Mouse (Mus musculus) ES-E14 (cell line): Measurements from ENCODE around the gene Rpl9-ps6. TPM values are rescaled to one million over a fixed set of nuclear protein-coding genes. Genes with fewer than 3 reads are reported as not detected.

Source experiments
- DNase-seq: peaks from one replicate; pipeline ENCODE4 v3.0.0-alpha.2; 2013; ENCODE audit warnings: low read depth, low spot score
- H3K27ac ChIP-seq: 2 replicates; pipeline ENCODE4 v1.5.1; 2012; ENCODE audit warnings: low read depth, mild to moderate bottlenecking, low read length, moderate library complexity, mixed read lengths; ENCODE audit not compliant: poor library complexity, insufficient read depth, severe bottlenecking
- H3K36me3 ChIP-seq: 2 replicates; pipeline ENCODE4 v1.6.1; 2012; ENCODE audit warnings: mild to moderate bottlenecking, low read length, moderate library complexity, mixed read lengths; ENCODE audit not compliant: control insufficient read depth, poor library complexity, insufficient read depth, severe bottlenecking
- H3K4me1 ChIP-seq, 2 experiments: fragments of 150-350 bp in 1 of 2; sonication (generic) in 1 of 2; 2 replicates each; pipeline ENCODE4 v1.6.1; 2012; ENCODE audit warnings: low read length in 2 of 2, mild to moderate bottlenecking in 1 of 2, mixed read lengths in 1 of 2; ENCODE audit not compliant: control insufficient read depth in 2 of 2, insufficient read depth in 2 of 2, poor library complexity in 1 of 2
- H3K4me3 ChIP-seq, 2 experiments: fragments of 150-350 bp in 1 of 2; sonication (generic) in 1 of 2; 2 replicates each; pipeline ENCODE4 v1.5.1; 2012; ENCODE audit warnings: low read length in 2 of 2, low read depth in 1 of 2, mild to moderate bottlenecking in 1 of 2, mixed read lengths in 1 of 2; ENCODE audit not compliant: insufficient read depth in 1 of 2, poor library complexity in 1 of 2, severe bottlenecking in 1 of 2
- H3K9ac ChIP-seq: 2 replicates; pipeline ENCODE4 v1.6.1; 2012; ENCODE audit warnings: low read depth, mild to moderate bottlenecking, low read length, mixed read lengths; ENCODE audit not compliant: poor library complexity, insufficient read depth, severe bottlenecking
- H3K9me3 ChIP-seq: fragments of 150-350 bp; sonication (generic); 2 replicates; pipeline ENCODE4 v1.6.1; 2012; ENCODE audit warnings: low read depth, mild to moderate bottlenecking, low read length; ENCODE audit not compliant: control insufficient read depth, insufficient read depth
- CHD2 ChIP-seq: IDR thresholded peaks from 2 replicates; pipeline ENCODE4 v1.6.1; 2014; ENCODE audit warnings: mild to moderate bottlenecking, low read depth, low read length, inconsistent platforms
- HCFC1 ChIP-seq: IDR thresholded peaks from 2 replicates; pipeline ENCODE4 v1.6.1; 2012; ENCODE audit warnings: low read length, inconsistent platforms, borderline replicate concordance; ENCODE audit not compliant: insufficient read depth
- MAFK ChIP-seq: IDR thresholded peaks from 2 replicates; pipeline ENCODE4 v1.6.1; 2014; ENCODE audit warnings: mild to moderate bottlenecking, low read depth, low read length, inconsistent platforms; ENCODE audit not compliant: insufficient read depth
- ZC3H11A ChIP-seq: IDR thresholded peaks from 2 replicates; pipeline ENCODE4 v1.6.1; 2012; ENCODE audit warnings: low read depth, mild to moderate bottlenecking, inconsistent platforms, low read length, borderline replicate concordance
- ZNF384 ChIP-seq: IDR thresholded peaks from 2 replicates; pipeline ENCODE4 v1.6.1; 2012; ENCODE audit warnings: low read depth, low read length, inconsistent platforms
- in situ Hi-C, 2 experiments: fragments of 600-800 bp; cut with MboI; formaldehyde crosslinking; loops; one replicate each; pipeline ENCODE4 v1.15.1; 2025; ENCODE audit warnings: low sequenced_read_pairs in 2 of 2, inconsistent platforms in 1 of 2; ENCODE audit not compliant: unreplicated experiment in 2 of 2
- total RNA-seq: library from RNA; depleted of rRNA; stranded (reverse); fragments of 300-350 nt; gene quantifications from 2 replicates; pipeline ENCODE4 v1.2.3, GENCODE M21; 2012; rRNA removed

The Rpl9-ps6 gene
- total RNA-seq, result 97.4 and 160 TPM in 2 replicates

DNA sequence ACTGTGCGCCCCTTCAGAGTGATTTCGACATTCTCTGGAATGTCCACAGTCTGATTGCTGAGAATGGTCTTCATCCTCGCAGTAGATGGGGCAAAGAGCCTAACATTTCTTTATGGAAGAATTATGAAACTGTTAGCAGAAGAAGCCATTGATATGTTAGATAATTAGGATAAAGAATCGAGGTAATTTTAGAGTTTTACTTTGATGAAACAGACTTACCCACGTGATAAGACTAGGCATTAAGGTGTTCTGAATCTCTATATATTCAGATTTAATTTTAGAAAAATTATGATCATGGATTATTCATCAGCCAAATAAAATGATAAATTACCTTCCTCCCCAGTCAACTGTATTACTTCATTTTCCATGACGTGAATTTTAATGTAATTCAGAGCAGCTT lies at the start of gene Rpl9-ps6:
Rpl9-ps6 (minus strand) TSS at position 101 of the 400 bp plus-strand sequence.
- Histone ChIP-seq H3K4me1 (no peaks in the 10 kb centered on the region), H3K9me3 (no peaks in the 10 kb centered on the region), H3K4me3 (no peak within 1 kb of the TSS), H3K9ac (no peak within 1 kb of the TSS), H3K36me3 (no peaks in the 10 kb centered on the region), H3K27ac (no peak within 1 kb of the TSS)
- TF ChIP-seq MAFK (no peak), CHD2 (no peak)
- no peak for DNase-seq
- in situ Hi-C loops, result loop anchor here in 1 of 2 experiments (25.0 kb wide), 1 partner anchor 504 kb away; no protein-coding TSS in a partner anchor

GRCm38 (mm10) chr19:32512518-32512917 lies 46.1 kb upstream of the Rpl9-ps6 start:
- H3K36me3 ChIP-seq, result peaks cover 13% of the 10 kb centered on the region

GRCm38 (mm10) chr19:32510962-32511361 lies 44.6 kb upstream of the Rpl9-ps6 start:
- Histone ChIP-seq H3K27ac (no peak overlapping the region), H3K9me3 (no peaks in the 10 kb centered on the region), H3K4me3 (no peak overlapping the region), H3K9ac (no peak overlapping the region), H3K4me1 (peaks cover 0 to 7% of the 10 kb centered on the region in 2 experiments; a peak in 1 of 4 replicates), H3K36me3 (peaks cover 17% of the 10 kb centered on the region)
- in situ Hi-C loops, result loop anchor here in 1 of 2 experiments (25.0 kb wide), 1 partner anchor 176 kb away; no protein-coding TSS in a partner anchor
- TF ChIP-seq MAFK (no peak), CHD2 (no peak), ZC3H11A (no peak), HCFC1 (no peak), ZNF384 (no peak)
- DNase-seq, result no peak

More at GRCm38 (mm10) chr19:32512518-32512917, 46.1 kb upstream of the Rpl9-ps6 start:
- Histone ChIP-seq H3K9me3 (no peaks in the 10 kb centered on the region), H3K27ac (no peak overlapping the region), H3K9ac (no peak overlapping the region), H3K4me1 (peaks cover 0 to 1% of the 10 kb centered on the region in 2 experiments; a peak in 1 of 4 replicates), H3K4me3 (no peak overlapping the region)
- DNase-seq, result peak; percentile 29
- in situ Hi-C loops, result loop anchor here in 1 of 2 experiments (25.0 kb wide), 1 partner anchor 175 kb away; no protein-coding TSS in a partner anchor
- TF ChIP-seq CHD2 (no peak), ZC3H11A (no peak), MAFK (no peak), HCFC1 (no peak), ZNF384 (no peak)

GRCm38 (mm10) chr19:32510267-32510666 lies 43.9 kb upstream of the Rpl9-ps6 start:
- in situ Hi-C loops, result loop anchor here in 1 of 2 experiments (25.0 kb wide), 1 partner anchor 177 kb away; no protein-coding TSS in a partner anchor
- peaks cover 0 to 7% of the 10 kb centered on the region in 2 experiments; a peak in 1 of 4 replicates for H3K4me1 ChIP-seq
- no peak for DNase-seq
- H3K27ac ChIP-seq, result no peak overlapping the region
- H3K9me3 ChIP-seq, result no peaks in the 10 kb centered on the region
- H3K9ac ChIP-seq, result no peak overlapping the region
- peaks cover 17% of the 10 kb centered on the region for H3K36me3 ChIP-seq
- H3K4me3 ChIP-seq, result no peak overlapping the region
- TF ChIP-seq HCFC1, result no peak
- TF ChIP-seq ZNF384, result no peak
- no peak for TF ChIP-seq CHD2
- TF ChIP-seq MAFK, result no peak

- TF ChIP-seq CHD2 (no peak), HCFC1 (no peak), MAFK (peak; percentile 99)
- Histone ChIP-seq H3K9me3 (no peaks in the 10 kb centered on the region), H3K27ac (no peak overlapping the region), H3K4me3 (no peak overlapping the region), H3K9ac (no peak overlapping the region), H3K4me1 (peaks cover 0 to 7% of the 10 kb centered on the region in 2 experiments; a peak in 1 of 4 replicates), H3K36me3 (peaks cover 10% of the 10 kb centered on the region)
- no peak for DNase-seq
- in situ Hi-C loops, result loop anchor here (10.0 to 25.0 kb wide), 2 partner anchors 177 to 180 kb away; no protein-coding TSS in a partner anchor
These were observed 41.1 kb upstream of the Rpl9-ps6 start for GRCm38 (mm10) chr19:32507526-32507925.
